Mouse (Mus musculus) testis, adult 2 months (tissue): ENCODE results near the gene Adora3.

Experiments used
- CTCF ChIP-seq: fragments of 200-500 bp; IDR thresholded peaks from 2 replicates; pipeline ENCODE4 v1.5.1; 2012; ENCODE audit warnings: low read depth, mild to moderate bottlenecking, inconsistent platforms, low read length, moderate library complexity; ENCODE audit not compliant: control insufficient read depth, insufficient read depth, insufficient replicate concordance
- POLR2A ChIP-seq: fragments of 200-500 bp; IDR thresholded peaks from 2 replicates; pipeline ENCODE4 v1.6.1; 2012; ENCODE audit warnings: low read depth, mild to moderate bottlenecking, inconsistent platforms, low read length, moderate library complexity; ENCODE audit not compliant: control insufficient read depth

GRCm38 (mm10) chr3:105927561-105928194 is 57.0 kb downstream of the Adora3 start:
- TF ChIP-seq POLR2A (no peak), CTCF (no peak)
